Mouse (Mus musculus) monocyte, adult 5-6 weeks (primary cell): ENCODE data around the gene Cenpm. TPM values are rescaled to one million over a fixed set of nuclear protein-coding genes. Genes with fewer than 3 reads are reported as not detected.
"Not testable (repeated sequence)": the region's sequence is repeated elsewhere in the genome, so short reads cannot be mapped to it uniquely, and the experiment has no call there.

Experiments
- ATAC-seq: fragments of 153-309, 156-312 bp; replicated peaks from 2 replicates; pipeline ENCODE4 v1.8.0; 2017; ENCODE audit warnings: mild to moderate bottlenecking; ENCODE audit not compliant: low TSS enrichment, insufficient number of reproducible peaks, severe bottlenecking, poor library complexity, low FRiP score
- total RNA-seq: library from RNA; stranded (forward); fragments of 200-1000, 200-491, 200-594 nt; gene quantifications from 3 replicates; pipeline ENCODE4 v1.2.3, GENCODE M21; 2017

Gene Cenpm
- total RNA-seq, 1 experiment from 2014 or later = not detected

DNA sequence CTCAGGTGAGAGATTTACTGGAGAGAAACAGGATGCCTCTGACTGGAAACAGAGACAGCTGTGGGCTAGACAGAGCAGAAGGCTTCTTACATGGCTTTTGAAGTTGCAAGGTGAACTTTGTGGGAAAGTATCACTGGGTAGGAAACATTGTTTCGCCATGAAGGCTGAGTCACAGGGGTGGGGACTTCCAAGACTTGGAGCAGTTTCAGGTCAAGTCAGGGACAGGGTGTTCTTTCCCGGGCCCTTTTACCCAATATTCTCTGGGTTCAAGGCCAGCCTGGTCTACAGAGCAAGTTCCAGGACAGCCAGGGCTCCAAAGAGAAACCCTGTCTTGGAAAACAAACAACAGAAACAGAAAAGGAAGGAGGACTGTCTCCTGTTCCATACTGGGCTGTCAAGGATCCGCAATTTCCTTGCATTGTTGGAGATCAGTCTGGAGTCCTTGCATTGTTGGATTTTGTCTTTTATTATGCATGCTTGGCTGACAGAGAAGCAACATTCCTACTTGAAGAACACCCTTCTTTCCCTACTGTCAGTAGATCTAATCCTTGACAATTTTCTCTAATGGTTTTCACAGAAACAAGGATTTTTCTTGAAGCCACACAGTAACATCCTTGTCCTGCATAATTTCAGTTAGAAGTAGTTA is 2.7 kb upstream of the Cenpm start:
- ATAC-seq = no peak

GRCm38 (mm10) chr15:82244805-82245161 is 235 bp upstream of the Cenpm start:
- not testable (repeated sequence) for ATAC-seq

GRCm38 (mm10) chr15:82243742-82244114 is 820 bp downstream of the Cenpm start:
- no peak for ATAC-seq

DNA sequence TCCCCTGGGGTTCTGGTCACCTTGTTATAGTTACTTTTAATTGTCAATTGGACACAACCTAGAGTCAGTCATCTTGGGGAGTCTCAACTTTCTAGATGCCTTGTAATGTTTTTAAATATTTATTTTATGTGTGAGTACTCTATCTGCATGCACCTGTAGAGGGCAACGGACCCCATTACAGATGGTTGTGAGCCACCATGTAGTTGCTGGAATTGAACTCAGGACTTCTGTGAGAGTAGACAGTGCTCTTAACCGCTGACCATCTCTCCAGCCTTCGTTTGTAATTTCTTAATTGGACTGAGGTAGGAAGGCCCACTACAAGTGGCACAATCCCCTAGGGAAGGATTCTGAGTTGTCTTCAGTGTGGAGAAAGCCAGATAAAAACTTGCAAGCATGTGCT is 1.2 kb downstream of the Cenpm start:
- no peak for ATAC-seq

GRCm38 (mm10) chr15:82236565-82236964 is 8.0 kb downstream of the Cenpm start:
- peak; percentile 82 for ATAC-seq

- no peak for ATAC-seq
Measured at GRCm38 (mm10) chr15:82235661-82236060, 8.9 kb downstream of the Cenpm start.

DNA sequence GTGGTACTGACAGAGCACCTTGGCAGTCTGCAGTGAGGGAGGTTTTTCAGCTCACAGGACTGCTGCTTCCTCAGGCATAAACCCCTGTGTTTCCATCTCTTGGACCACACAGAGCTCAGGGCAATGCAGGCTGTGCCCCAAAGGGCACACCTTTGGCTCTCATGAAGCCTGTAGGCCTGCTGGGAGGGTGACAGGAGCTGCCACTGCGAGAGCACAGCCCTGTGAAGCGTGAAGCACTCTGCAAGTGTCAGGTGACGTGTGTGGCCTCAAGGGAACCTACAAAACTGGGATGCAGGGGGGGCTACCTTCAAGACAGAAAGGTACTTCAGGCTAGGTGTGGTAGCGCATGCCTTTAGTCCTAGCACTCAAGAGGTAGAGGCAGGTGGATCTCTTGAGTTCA is 11.9 kb downstream of the Cenpm start:
- no peak for ATAC-seq

GRCm38 (mm10) chr15:82231591-82232378 is 12.8 kb downstream of the Cenpm start:
- no peak for ATAC-seq

GRCm38 (mm10) chr15:82231100-82231499 is 13.4 kb downstream of the Cenpm start:
- ATAC-seq = no peak

DNA sequence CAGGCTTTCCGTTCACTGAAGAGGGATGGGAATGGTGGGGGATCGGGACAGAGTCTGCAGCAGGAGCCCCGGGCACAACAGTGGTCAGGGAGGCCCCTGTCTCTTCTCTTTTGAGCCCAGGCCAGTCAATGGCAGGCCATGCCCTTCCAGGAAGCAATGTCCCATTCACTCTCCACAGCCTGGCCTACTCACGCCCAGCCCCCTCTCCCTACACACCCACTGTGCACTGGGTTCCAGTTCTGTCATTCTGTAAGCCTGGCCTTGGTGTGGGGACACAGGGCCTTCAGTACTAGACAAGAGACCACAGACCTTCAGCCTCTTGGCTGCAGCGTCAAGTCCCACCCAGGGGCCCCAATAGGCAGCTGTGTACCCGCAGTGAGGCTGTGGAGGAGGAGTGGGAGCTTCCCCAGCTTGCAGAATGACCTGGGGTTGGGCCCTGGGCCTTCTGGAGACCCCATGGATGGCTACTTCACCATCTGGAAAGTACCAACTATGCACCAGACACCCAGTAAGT is 14.4 kb downstream of the Cenpm start:
- no peak for ATAC-seq

DNA sequence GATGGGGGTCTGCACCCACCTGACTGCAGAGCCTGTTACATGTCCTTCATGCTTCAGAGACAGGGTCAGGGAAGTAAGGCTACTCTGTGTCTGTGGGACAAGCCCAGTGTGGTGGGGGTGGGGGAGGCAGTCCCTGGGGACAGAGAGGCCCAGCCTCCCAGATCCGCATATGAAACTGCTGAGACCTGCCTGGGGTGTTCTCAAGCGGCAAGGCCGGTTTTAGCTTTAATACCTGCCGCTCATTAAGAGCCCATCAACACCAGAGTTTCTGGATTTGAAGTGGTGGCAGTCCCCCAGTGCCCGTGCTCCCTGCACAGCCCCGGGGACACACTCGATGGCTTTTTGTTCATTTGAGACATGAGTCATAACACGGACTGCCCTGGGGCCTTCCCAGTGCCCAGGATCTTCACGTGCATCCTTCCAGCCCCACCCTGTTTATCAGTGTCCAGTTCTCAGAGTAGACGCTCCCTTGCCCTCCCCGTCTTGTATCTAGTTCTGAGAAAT is 15.0 kb downstream of the Cenpm start:
- no peak for ATAC-seq

- no peak for ATAC-seq
Measured at GRCm38 (mm10) chr15:82225769-82226168, 18.8 kb downstream of the Cenpm start.

DNA sequence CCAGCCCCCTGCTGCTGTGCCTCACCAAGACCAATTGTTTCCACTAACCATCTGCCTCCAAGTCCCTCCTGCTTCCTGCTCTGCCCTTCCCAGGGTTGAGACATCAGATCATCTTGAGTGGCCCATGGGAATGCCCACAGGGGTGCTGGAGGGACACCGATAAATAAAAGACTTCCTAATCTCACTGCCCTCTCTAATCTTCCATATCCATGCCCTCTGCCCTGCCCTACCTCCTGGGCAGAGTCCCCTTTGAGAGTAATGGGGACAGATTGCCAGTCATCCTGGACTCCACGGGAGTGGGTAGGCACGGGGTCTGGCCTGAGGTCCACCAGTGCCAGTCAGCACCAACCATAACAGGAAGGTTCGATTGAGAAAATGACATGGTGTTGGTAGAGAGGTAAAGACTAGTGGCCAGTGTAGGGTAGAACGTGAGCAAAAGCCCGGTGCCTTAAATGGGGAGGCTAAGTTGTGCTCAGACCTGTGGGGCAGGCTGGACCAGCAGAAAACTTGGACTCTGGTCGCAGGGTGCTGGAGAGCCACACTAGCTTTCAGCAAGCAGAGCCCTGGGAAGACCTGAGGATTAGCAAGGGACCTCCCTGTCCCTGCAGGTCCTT is 19.8 kb downstream of the Cenpm start:
- ATAC-seq = no peak

DNA sequence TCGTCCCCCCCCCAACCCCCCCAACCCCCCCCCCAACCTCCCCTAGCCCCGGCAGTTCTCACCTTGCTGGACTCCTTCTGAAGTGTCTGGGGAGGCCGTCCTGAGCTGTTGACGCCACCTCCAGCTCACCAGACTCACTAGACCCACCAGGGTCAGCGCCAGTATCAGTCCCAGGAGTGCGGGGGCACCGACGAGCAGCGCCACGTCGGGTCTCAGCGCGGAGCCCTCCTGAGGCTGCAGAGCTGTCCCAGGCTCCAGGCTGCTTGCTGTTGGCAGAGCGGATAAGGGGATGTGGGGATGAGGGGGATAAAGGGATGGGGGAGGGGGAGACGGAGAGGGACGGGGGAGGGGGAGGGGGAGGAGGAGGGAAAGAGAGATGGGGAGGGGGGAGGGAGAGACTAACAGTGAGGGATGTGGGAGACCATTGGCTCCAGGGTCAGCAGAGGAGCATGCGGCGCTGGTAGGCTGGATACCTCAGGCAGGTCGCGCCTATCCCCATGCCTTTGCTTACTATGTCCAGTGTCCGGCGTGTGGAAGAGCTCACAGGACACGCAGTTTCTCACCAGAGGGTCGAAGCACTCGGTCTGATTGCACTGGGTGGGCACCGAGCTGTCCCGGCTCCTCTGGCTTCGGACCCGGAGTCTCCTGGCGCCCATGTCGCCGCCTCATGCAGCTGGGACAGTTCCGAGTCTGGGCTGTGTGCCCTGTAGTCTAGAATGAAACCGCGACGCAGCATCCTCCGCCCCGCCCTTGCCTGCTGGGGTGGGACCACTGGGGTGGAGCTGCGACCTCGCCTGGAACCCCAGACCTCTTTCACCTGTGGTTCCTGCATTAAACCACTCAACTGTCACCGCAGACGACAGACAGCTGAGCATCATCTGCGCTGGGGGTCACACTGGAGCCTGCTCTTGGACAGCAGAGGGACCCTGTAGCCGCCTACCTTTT is 20.6 kb downstream of the Cenpm start, which contains the start of gene Tnfrsf13c:
Tnfrsf13c (minus strand) TSS at position 713 of the 945 bp plus-strand sequence.
- ATAC-seq = peak; percentile 41

GRCm38 (mm10) chr15:82223251-82223650 is 21.3 kb downstream of the Cenpm start:
- no peak for ATAC-seq

DNA sequence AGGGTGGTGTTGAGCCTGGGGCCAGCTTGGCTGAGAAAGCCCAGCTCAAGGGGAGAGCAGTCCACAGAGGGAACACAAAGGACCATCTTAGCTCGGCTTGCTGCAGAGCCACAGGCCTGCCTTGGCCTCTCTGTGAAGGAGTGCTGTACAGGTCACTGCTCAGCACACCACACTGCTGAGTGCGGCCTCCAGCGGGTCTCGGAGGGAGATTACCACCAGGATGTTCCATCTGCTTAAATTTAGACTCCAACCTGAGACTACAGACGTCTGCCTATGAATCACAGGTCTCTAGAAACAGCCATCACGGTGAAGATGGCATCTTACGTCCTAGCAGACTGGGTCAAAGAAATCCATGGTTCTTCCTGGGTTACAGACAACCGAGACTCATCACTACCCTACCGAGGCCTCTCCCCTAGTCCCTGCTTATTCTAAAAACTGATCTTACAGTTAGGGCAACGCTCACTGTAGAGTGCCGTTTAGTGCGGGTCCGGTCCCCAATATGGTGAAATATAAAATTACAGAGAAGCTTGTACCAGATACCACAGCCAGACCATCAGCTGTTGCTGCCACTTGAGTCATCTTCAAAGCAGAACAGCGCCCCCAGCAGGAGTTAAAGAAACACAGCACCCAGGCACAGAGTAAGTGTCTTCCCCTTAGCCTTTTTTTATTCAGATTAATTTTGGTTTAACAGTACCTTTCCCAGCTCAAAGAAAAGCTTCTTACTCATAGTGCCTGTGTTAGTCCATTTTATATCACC is 23.3 kb downstream of the Cenpm start:
- ATAC-seq = no peak

GRCm38 (mm10) chr15:82220003-82220675 is 24.4 kb downstream of the Cenpm start:
- ATAC-seq = no peak
